Mouse (Mus musculus): ENCODE measurements at regions not wholly inside any gene's neighbourhood (a gene's known extent, or its start where the extent isn't known, plus 50 kb on each side); places are given as distances from the start of the nearest gene placed in this dataset.

DNA sequence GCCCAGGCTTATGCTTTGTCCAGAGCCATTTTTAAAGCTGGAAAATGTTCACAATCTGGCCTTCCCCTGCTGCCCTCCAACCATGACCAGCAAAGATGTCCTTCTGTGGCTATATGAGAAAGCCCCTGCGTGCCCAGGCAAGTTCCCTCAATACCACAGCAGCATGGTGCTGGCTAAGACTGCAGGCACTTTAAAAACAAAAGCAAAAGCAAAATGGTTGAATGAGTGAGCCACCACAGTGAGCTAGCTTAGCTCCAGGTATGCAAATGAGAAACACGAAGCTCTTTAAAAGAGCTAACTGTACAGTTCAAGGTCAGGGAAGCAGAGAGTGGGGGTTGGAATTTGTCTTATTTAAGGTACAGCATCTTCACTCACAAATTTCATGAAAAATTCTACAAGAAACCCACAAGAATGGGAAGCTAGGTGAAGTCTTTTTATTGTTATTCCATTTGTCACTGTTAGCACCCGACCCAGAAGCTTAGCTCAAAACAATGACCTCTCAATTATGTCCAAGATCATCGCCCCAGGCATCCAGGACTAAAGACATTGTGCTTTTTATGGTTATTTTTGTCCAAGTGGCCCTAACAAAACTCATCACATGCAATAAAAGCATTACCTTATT lies 246.8 kb downstream of the Rplp1 start:
- TF ChIP-seq CTCF (conservative IDR thresholded peaks at IDR 0.05; ENCODE audit: insufficient read depth, insufficient read length, low read depth, low read length): no peak
- TF ChIP-seq POLR2A (IDR thresholded peaks at IDR 0.05; ENCODE audit: low read depth, low read length): no peak
